Mouse (Mus musculus) neural tube, embryonic 14.5 days (tissue): ENCODE results near the gene Ankrd28. TPM values are rescaled to one million over a fixed set of nuclear protein-coding genes. Genes with fewer than 3 reads are reported as not detected.
A peak's percentile ranks its signal among the peaks of the same experiment; 100 is the strongest.

Experiments
- ATAC-seq: fragments of 200-750 bp; cut with Nextera tagmentation; 2 replicates; pipeline ENCODE4 v1.8.0; 2017; ENCODE audit warnings: low read depth, mild to moderate bottlenecking, moderate TSS enrichment, moderate library complexity
- H3K27ac ChIP-seq: fragments of 300-500 bp; sonication (generic); 2 replicates; pipeline ENCODE4 v1.5.1; 2014; ENCODE audit warnings: low read depth, mild to moderate bottlenecking, control low read depth, low read length, moderate library complexity, mixed read lengths
- H3K27me3 ChIP-seq: fragments of 300-500 bp; sonication (generic); 2 replicates; pipeline ENCODE4 v1.6.1; 2014; ENCODE audit warnings: low read length; ENCODE audit not compliant: control insufficient read depth, insufficient read depth
- H3K36me3 ChIP-seq: fragments of 300-500 bp; sonication (generic); 2 replicates; pipeline ENCODE4 v1.6.1; 2014; ENCODE audit warnings: low read length, mixed read lengths; ENCODE audit not compliant: control insufficient read depth, insufficient read depth
- H3K4me1 ChIP-seq: fragments of 300-500 bp; sonication (generic); 2 replicates; pipeline ENCODE4 v1.6.1; 2014; ENCODE audit warnings: low read length; ENCODE audit not compliant: control insufficient read depth, insufficient read depth
- H3K4me2 ChIP-seq: fragments of 300-500 bp; sonication (generic); 2 replicates; pipeline ENCODE4 v1.6.1; 2014; ENCODE audit warnings: mild to moderate bottlenecking, low read depth, low read length, control low read depth
- H3K4me3 ChIP-seq: fragments of 300-500 bp; sonication (generic); 2 replicates; pipeline ENCODE4 v1.5.1; 2014; ENCODE audit warnings: low read depth, low read length, control low read depth, mixed read lengths
- H3K9ac ChIP-seq: fragments of 300-500 bp; sonication (generic); replicated peaks from 2 replicates; pipeline ENCODE4 v1.6.1; 2014; ENCODE audit warnings: low read depth, mild to moderate bottlenecking, control low read depth, low read length, mixed read lengths
- H3K9me3 ChIP-seq: fragments of 300-500 bp; sonication (generic); 2 replicates; pipeline ENCODE4 v1.6.1; 2016; ENCODE audit warnings: low read length; ENCODE audit not compliant: control insufficient read depth
- WGBS: fragments of 180-500 bp; shearing (Covaris S2); extraction: QIAGEN DNeasy Blood & Tissue Kit; methylation state at CpG from one replicate; pipeline ENCODE4 v1.1.7; 2014; 5-methylcytosine and 5-hydroxymethylcytosine counted together
- polyA plus RNA-seq: library from polyadenylated mRNA; unstranded; fragments of >200 nt; fragmentation: Nextera tagmentation; extraction: Ambion mirVana; gene quantifications from 2 replicates; pipeline ENCODE4 v1.2.1, GENCODE M21; 2014

The Ankrd28 gene
- polyA plus RNA-seq, 1 experiment from 2014 or later = 18.3 TPM

- H3K27ac ChIP-seq = no peak overlapping the region
- no peaks in the 10 kb centered on the region for H3K36me3 ChIP-seq
- H3K4me1 ChIP-seq = no peaks in the 10 kb centered on the region
- H3K4me3 ChIP-seq = no peak overlapping the region
- no peaks in the 10 kb centered on the region for H3K27me3 ChIP-seq
- no peaks in the 10 kb centered on the region for H3K9me3 ChIP-seq
- H3K4me2 ChIP-seq = no peak overlapping the region
- no peak overlapping the region for H3K9ac ChIP-seq
- WGBS = 75% methylated on average over 7 of the region's 7 CpGs
- ATAC-seq = no peak
Observed at GRCm38 (mm10) chr14:31684343-31685040, 146.0 kb downstream of the Ankrd28 start.

GRCm38 (mm10) chr14:31683610-31684009, 146.8 kb downstream of the Ankrd28 start:
- H3K4me2 ChIP-seq = no peak overlapping the region
- peak; percentile 24; the same call in 1 of the 2 replicates for ATAC-seq

GRCm38 (mm10) chr14:31681931-31682555, 148.4 kb downstream of the Ankrd28 start:
- H3K27ac ChIP-seq = no peak overlapping the region; the same call in 1 of the 2 replicates

More at GRCm38 (mm10) chr14:31683610-31684009, 146.8 kb downstream of the Ankrd28 start:
- H3K9me3 ChIP-seq = no peaks in the 10 kb centered on the region
- H3K36me3 ChIP-seq = no peaks in the 10 kb centered on the region
- no peak overlapping the region for H3K4me3 ChIP-seq
- no peaks in the 10 kb centered on the region for H3K27me3 ChIP-seq
- 77% methylated on average over 1 of the region's 2 CpGs for WGBS
- no peak overlapping the region for H3K9ac ChIP-seq
- H3K4me1 ChIP-seq = no peaks in the 10 kb centered on the region
- H3K27ac ChIP-seq = no peak overlapping the region

GRCm38 (mm10) chr14:31681291-31681690, 149.2 kb downstream of the Ankrd28 start:
- Histone ChIP-seq H3K4me1 (no peaks in the 10 kb centered on the region), H3K4me3 (no peak overlapping the region), H3K4me2 (no peak overlapping the region), H3K36me3 (no peaks in the 10 kb centered on the region), H3K9ac (no peak overlapping the region), H3K27me3 (no peaks in the 10 kb centered on the region), H3K27ac (no peak overlapping the region), H3K9me3 (no peaks in the 10 kb centered on the region)
- 80% methylated on average over 9 of the region's 9 CpGs for WGBS
- no peak for ATAC-seq

More at GRCm38 (mm10) chr14:31681931-31682555, 148.4 kb downstream of the Ankrd28 start:
- no peaks in the 10 kb centered on the region for H3K27me3 ChIP-seq
- H3K4me1 ChIP-seq = no peaks in the 10 kb centered on the region
- H3K9me3 ChIP-seq = no peaks in the 10 kb centered on the region
- no peaks in the 10 kb centered on the region for H3K36me3 ChIP-seq
- H3K4me3 ChIP-seq = no peak overlapping the region
- H3K9ac ChIP-seq = no peak overlapping the region
- WGBS = 51% methylated on average over 5 of the region's 5 CpGs
- ATAC-seq = no peak
- H3K4me2 ChIP-seq = no peak overlapping the region

- H3K27ac ChIP-seq = no peak overlapping the region
Observed at GRCm38 (mm10) chr14:31680656-31681055, 149.8 kb downstream of the Ankrd28 start.

GRCm38 (mm10) chr14:31671635-31672320, 158.7 kb downstream of the Ankrd28 start:
- ATAC-seq = no peak
- Histone ChIP-seq H3K4me3 (no peak overlapping the region), H3K36me3 (no peaks in the 10 kb centered on the region), H3K9me3 (no peaks in the 10 kb centered on the region), H3K4me1 (peaks cover 7% of the 10 kb centered on the region), H3K9ac (no peak overlapping the region), H3K27me3 (no peaks in the 10 kb centered on the region), H3K4me2 (no peak overlapping the region), H3K27ac (no peak overlapping the region)
- 54% methylated on average over 10 of the region's 10 CpGs for WGBS

More at GRCm38 (mm10) chr14:31680656-31681055, 149.8 kb downstream of the Ankrd28 start:
- H3K27me3 ChIP-seq = no peaks in the 10 kb centered on the region
- H3K9me3 ChIP-seq = no peaks in the 10 kb centered on the region
- no peak overlapping the region for H3K4me2 ChIP-seq
- 94% methylated on average over 3 of the region's 3 CpGs for whole genome bisulfite sequencing
- H3K4me3 ChIP-seq = no peak overlapping the region
- H3K4me1 ChIP-seq = no peaks in the 10 kb centered on the region
- H3K36me3 ChIP-seq = no peaks in the 10 kb centered on the region
- H3K9ac ChIP-seq = no peak overlapping the region
- no peak for ATAC-seq

- Histone ChIP-seq H3K9me3 (no peaks in the 10 kb centered on the region), H3K27me3 (no peaks in the 10 kb centered on the region), H3K36me3 (no peaks in the 10 kb centered on the region), H3K4me1 (peaks cover 7% of the 10 kb centered on the region), H3K9ac (0 out of 2 replicates have a peak overlapping the region, but pooled peaks have one; percentile 25), H3K27ac (peak overlapping the region; percentile 55), H3K4me2 (no peak overlapping the region), H3K4me3 (no peak overlapping the region)
- ATAC-seq = no peak
- WGBS = 54% methylated on average over 15 of the region's 15 CpGs
Observed at GRCm38 (mm10) chr14:31669642-31670490, 160.6 kb downstream of the Ankrd28 start.

- no peak for ATAC-seq
- 49% methylated on average over 13 of the region's 13 CpGs for WGBS
- Histone ChIP-seq H3K9ac (0 out of 2 replicates have a peak overlapping the region, but pooled peaks have one; percentile 25), H3K27me3 (no peaks in the 10 kb centered on the region), H3K36me3 (no peaks in the 10 kb centered on the region), H3K4me3 (no peak overlapping the region), H3K4me2 (no peak overlapping the region), H3K4me1 (peaks cover 10% of the 10 kb centered on the region), H3K27ac (peak overlapping the region; percentile 55), H3K9me3 (no peaks in the 10 kb centered on the region)
Observed at GRCm38 (mm10) chr14:31669161-31669611, 161.3 kb downstream of the Ankrd28 start.
